ENCODE assay signal across 8 mouse cellular contexts in the genomic region with DNA sequence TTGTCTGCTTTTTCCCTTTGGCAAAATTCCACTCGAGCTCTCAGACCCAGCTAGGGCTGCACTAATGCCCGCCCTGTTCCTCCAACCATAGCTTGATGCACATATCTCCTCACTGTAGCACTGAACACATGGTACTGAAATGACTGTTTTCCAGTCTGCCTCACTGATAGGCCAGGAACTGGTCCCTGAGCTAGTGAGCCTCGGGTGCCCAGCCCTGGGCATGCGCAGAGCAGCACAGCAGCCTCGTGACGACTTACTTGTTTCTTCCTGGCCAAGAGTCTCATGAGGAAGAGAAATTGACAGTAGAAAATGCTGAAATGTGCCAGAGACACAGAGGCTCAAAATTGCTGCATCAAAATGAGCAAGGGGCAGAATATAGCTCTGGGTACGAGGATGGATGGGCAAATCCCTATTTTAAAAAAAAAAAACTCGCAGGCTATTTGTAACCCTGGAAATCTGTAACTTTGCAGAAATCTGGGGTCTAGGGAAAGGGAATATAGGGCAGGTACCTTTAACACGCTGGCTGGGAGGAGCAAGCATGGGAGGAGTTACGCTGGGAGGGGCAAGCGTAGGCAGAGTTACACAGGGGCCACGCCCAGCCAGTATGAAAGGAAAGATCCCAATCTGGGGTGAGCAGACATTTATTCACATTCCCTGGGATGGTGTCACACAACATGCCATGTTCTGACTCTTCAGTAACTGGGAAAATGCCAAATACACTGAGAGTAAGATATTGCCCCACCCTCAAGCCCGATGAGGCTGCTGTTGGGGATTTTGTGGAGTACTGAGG. TPM values are rescaled to one million over a fixed set of nuclear protein-coding genes. Genes with fewer than 3 reads are reported as not detected.
DNase-seq lines count a peak whose midpoint lies in the region; TF ChIP-seq lines count a peak whose summit lies in the region.

No protein-coding gene starts in this region.

- no peaks in the 10 kb centered on the region for H3K27me3 ChIP-seq in kidney, adult 2 months (replicated peaks; ENCODE audit: control insufficient read depth, insufficient read depth, low read length)

- no peak for TF ChIP-seq CTCF in kidney, adult 2 months (conservative IDR thresholded peaks at IDR 0.05; ENCODE audit: insufficient read depth, insufficient read length, low read depth, low read length)

- intact Hi-C loops in gastrocnemius, postnatal 14 days (cut with DNase I; ENCODE audit: low total_unique reads) = no loop called here

- peak overlapping the region; percentile 20; the same call in 1 of the 2 replicates for H3K4me3 ChIP-seq in kidney, adult 2 months (ENCODE audit: insufficient read depth, low read depth, low read length)

- peaks cover 30% of the 10 kb centered on the region for H3K4me1 ChIP-seq in kidney, adult 2 months (ENCODE audit: control insufficient read depth, insufficient read depth, low read length)

- 28% methylated on average over 13 of the region's 13 CpGs for WGBS in kidney, adult 2 months

- peak overlapping the region; percentile 100 for H3K27ac ChIP-seq in kidney, adult 2 months (ENCODE audit: insufficient read depth, low read depth, low read length)

- DNase-seq in ovary, postnatal 36 days (ENCODE audit: low spot score) = peak; percentile 69
- DNase-seq in ovary, postnatal 10 days (ENCODE audit: low spot score) = no peak
- DNase-seq in cerebellum, adult 18-20 months = peak; percentile 73 to 74
- DNase-seq in gastrocnemius, postnatal 14 days = peak; percentile 64
- DNase-seq in kidney, adult 2 months = peak; percentile 90
- DNase-seq in liver = peak; percentile 51
- peak; percentile 16 to 59 for DNase-seq in natural killer cell, adult 2 months (ENCODE audit: low spot score in 2 of 2)
- DNase-seq in urinary bladder, postnatal 25 days (ENCODE audit: low spot score) = peak; percentile 55

- no peaks in the 10 kb centered on the region for H3K36me3 ChIP-seq in kidney, adult 2 months (ENCODE audit: control insufficient read depth, insufficient read depth, low read length)

- TF ChIP-seq POLR2A in kidney, adult 2 months (IDR thresholded peaks at IDR 0.05; ENCODE audit: low read depth, low read length) = no peak

RNA-seq across cellular contexts. Expression of gene Ablim1, which starts 41.7 kb away (rescaled TPM):
- total RNA-seq in gastrocnemius, postnatal 14 days (2021) = 10 to 100 TPM; 50.6 to 57.8 TPM
- polyA plus RNA-seq in kidney, adult 2 months (2012; rRNA removed) = 34.7 and 38.3 TPM in 2 replicates
